Mouse (Mus musculus) intestine, embryonic 16.5 days (tissue): Measurements from ENCODE around the gene Atg14. TPM values are rescaled to one million over a fixed set of nuclear protein-coding genes. Genes with fewer than 3 reads are reported as not detected.
"Not testable (repeated sequence)": the region's sequence is repeated elsewhere in the genome, so short reads cannot be mapped to it uniquely, and the experiment has no call there.

Experiments
- ATAC-seq: fragments of 200-750 bp; cut with Nextera tagmentation; 2 replicates; pipeline ENCODE4 v1.8.0; 2017; ENCODE audit warnings: moderate TSS enrichment, moderate library complexity
- H3K27ac ChIP-seq: fragments of 300-500 bp; sonication (generic); 2 replicates; pipeline ENCODE4 v1.5.1; 2014; ENCODE audit warnings: mild to moderate bottlenecking, low read length
- H3K27me3 ChIP-seq: fragments of 300-500 bp; sonication (generic); replicated peaks from 2 replicates; pipeline ENCODE4 v1.6.1; 2014; ENCODE audit warnings: low read length, control low read depth, mixed read lengths; ENCODE audit not compliant: control insufficient read depth, insufficient read depth
- H3K36me3 ChIP-seq: fragments of 300-500 bp; sonication (generic); 2 replicates; pipeline ENCODE4 v1.6.1; 2014; ENCODE audit warnings: low read length, control low read depth; ENCODE audit not compliant: control insufficient read depth, insufficient read depth
- H3K4me1 ChIP-seq: fragments of 300-500 bp; sonication (generic); 2 replicates; pipeline ENCODE4 v1.6.1; 2014; ENCODE audit warnings: low read length, control low read depth, mixed read lengths; ENCODE audit not compliant: control insufficient read depth, insufficient read depth
- H3K4me2 ChIP-seq: fragments of 300-500 bp; sonication (generic); 2 replicates; pipeline ENCODE4 v1.6.1; 2014; ENCODE audit warnings: low read depth, low read length, control low read depth
- H3K4me3 ChIP-seq: fragments of 300-500 bp; sonication (generic); 2 replicates; pipeline ENCODE4 v1.5.1; 2014; ENCODE audit warnings: mild to moderate bottlenecking, low read length
- H3K9ac ChIP-seq: fragments of 300-500 bp; sonication (generic); 2 replicates; pipeline ENCODE4 v1.6.1; 2014; ENCODE audit warnings: low read depth, low read length
- H3K9me3 ChIP-seq: fragments of 300-500 bp; sonication (generic); 2 replicates; pipeline ENCODE4 v1.6.1; 2016; ENCODE audit warnings: low read length, control low read depth; ENCODE audit not compliant: control insufficient read depth
- WGBS: fragments of 180-500 bp; shearing (Covaris S2); extraction: QIAGEN DNeasy Blood & Tissue Kit; methylation state at CpG from one replicate; pipeline ENCODE4 v1.1.7; 2014; 5-methylcytosine and 5-hydroxymethylcytosine counted together
- polyA plus RNA-seq: library from polyadenylated mRNA; unstranded; fragments of >200 nt; fragmentation: Nextera tagmentation; extraction: Ambion mirVana; gene quantifications from 2 replicates; pipeline ENCODE4 v1.2.1, GENCODE M21; 2015

Atg14 gene
- polyA plus RNA-seq, 1 experiment from 2014 or later = 11.4 TPM

GRCm38 (mm10) chr14:47533365-47534175 lies 36.9 kb downstream of the Atg14 start:
- 33% methylated on average over 11 of the region's 11 CpGs for WGBS
- H3K9ac ChIP-seq = no peak overlapping the region

GRCm38 (mm10) chr14:47532496-47532895 lies 38.0 kb downstream of the Atg14 start:
- H3K4me1 ChIP-seq = peaks cover 22% of the 10 kb centered on the region
- no peak overlapping the region for H3K4me2 ChIP-seq
- H3K4me3 ChIP-seq = no peak overlapping the region
- no peaks in the 10 kb centered on the region for H3K27me3 ChIP-seq
- no peaks in the 10 kb centered on the region for H3K36me3 ChIP-seq
- no peaks in the 10 kb centered on the region for H3K9me3 ChIP-seq
- no peak overlapping the region for H3K9ac ChIP-seq
- WGBS = 81% methylated on average over 1 of the region's 1 CpGs
- no peak for ATAC-seq
- H3K27ac ChIP-seq = no peak overlapping the region

More at GRCm38 (mm10) chr14:47533365-47534175, 36.9 kb downstream of the Atg14 start:
- Histone ChIP-seq H3K9me3 (no peaks in the 10 kb centered on the region), H3K4me1 (peaks cover 22% of the 10 kb centered on the region), H3K27ac (peak overlapping the region; percentile 62), H3K36me3 (no peaks in the 10 kb centered on the region), H3K4me2 (peak overlapping the region; percentile 1; the same call in 1 of the 2 replicates), H3K4me3 (no peak overlapping the region), H3K27me3 (no peaks in the 10 kb centered on the region)
- peak; percentile 90 for ATAC-seq

GRCm38 (mm10) chr14:47529592-47529991 lies 40.9 kb downstream of the Atg14 start:
- H3K4me1 ChIP-seq = peaks cover 14% of the 10 kb centered on the region
- H3K4me2 ChIP-seq, H3K9me3 ChIP-seq, H3K9ac ChIP-seq, H3K27ac ChIP-seq, H3K4me3 ChIP-seq, ATAC-seq, H3K36me3 ChIP-seq, H3K27me3 ChIP-seq: not testable (repeated sequence)
- 92% methylated on average over 10 of the region's 12 CpGs for WGBS

GRCm38 (mm10) chr14:47529019-47529418 lies 41.4 kb downstream of the Atg14 start:
- no peaks in the 10 kb centered on the region for H3K27me3 ChIP-seq
- no peak overlapping the region for H3K27ac ChIP-seq
- H3K4me1 ChIP-seq = peaks cover 8% of the 10 kb centered on the region
- H3K36me3 ChIP-seq = no peaks in the 10 kb centered on the region
- H3K9me3 ChIP-seq = no peaks in the 10 kb centered on the region
- no peak overlapping the region for H3K9ac ChIP-seq
- ATAC-seq = no peak
- no peak overlapping the region for H3K4me2 ChIP-seq
- H3K4me3 ChIP-seq = no peak overlapping the region
- 34% methylated on average over 8 of the region's 8 CpGs for WGBS

GRCm38 (mm10) chr14:47528293-47528692 lies 42.2 kb downstream of the Atg14 start:
- no peak overlapping the region for H3K9ac ChIP-seq
- H3K4me1 ChIP-seq = 0 out of 2 replicates have a peak, but pooled peaks cover 1% of the 10 kb centered on the region
- H3K36me3 ChIP-seq = no peaks in the 10 kb centered on the region
- ATAC-seq = no peak
- 79% methylated on average over 3 of the region's 3 CpGs for WGBS
- no peak overlapping the region for H3K4me2 ChIP-seq
- no peaks in the 10 kb centered on the region for H3K9me3 ChIP-seq
- H3K27me3 ChIP-seq = no peaks in the 10 kb centered on the region
- H3K27ac ChIP-seq = no peak overlapping the region
- no peak overlapping the region for H3K4me3 ChIP-seq

- no peaks in the 10 kb centered on the region for H3K36me3 ChIP-seq
- H3K9ac ChIP-seq = no peak overlapping the region
- H3K4me2 ChIP-seq = no peak overlapping the region
- H3K4me3 ChIP-seq = no peak overlapping the region
- no peaks in the 10 kb centered on the region for H3K27me3 ChIP-seq
- H3K4me1 ChIP-seq = no peaks in the 10 kb centered on the region
- H3K27ac ChIP-seq = no peak overlapping the region
- ATAC-seq = peak; percentile 72
- no peaks in the 10 kb centered on the region for H3K9me3 ChIP-seq
- 75% methylated on average over 2 of the region's 2 CpGs for WGBS
Measured at GRCm38 (mm10) chr14:47527833-47528232, 42.6 kb downstream of the Atg14 start.

GRCm38 (mm10) chr14:47525861-47526260 lies 44.6 kb downstream of the Atg14 start:
- Histone ChIP-seq H3K36me3 (no peaks in the 10 kb centered on the region), H3K27me3 (no peaks in the 10 kb centered on the region)

GRCm38 (mm10) chr14:47525374-47525773 lies 45.1 kb downstream of the Atg14 start:
- H3K27ac ChIP-seq = no peak overlapping the region
- no peaks in the 10 kb centered on the region for H3K9me3 ChIP-seq
- H3K4me3 ChIP-seq = no peak overlapping the region
- no peaks in the 10 kb centered on the region for H3K27me3 ChIP-seq
- ATAC-seq = no peak
- 71% methylated on average over 8 of the region's 8 CpGs for WGBS
- H3K36me3 ChIP-seq = no peaks in the 10 kb centered on the region
- H3K4me1 ChIP-seq = peaks cover 3% of the 10 kb centered on the region; the same call in 1 of the 2 replicates
- H3K4me2 ChIP-seq = no peak overlapping the region
- H3K9ac ChIP-seq = no peak overlapping the region

More at GRCm38 (mm10) chr14:47525861-47526260, 44.6 kb downstream of the Atg14 start:
- Histone ChIP-seq H3K9me3 (no peaks in the 10 kb centered on the region), H3K4me2 (no peak overlapping the region), H3K9ac (no peak overlapping the region), H3K27ac (no peak overlapping the region), H3K4me3 (no peak overlapping the region), H3K4me1 (peaks cover 3% of the 10 kb centered on the region; the same call in 1 of the 2 replicates)
- WGBS = 92% methylated on average over 5 of the region's 5 CpGs
- ATAC-seq = no peak

- Histone ChIP-seq H3K9ac (no peak overlapping the region), H3K36me3 (no peaks in the 10 kb centered on the region), H3K4me1 (peaks cover 3% of the 10 kb centered on the region; the same call in 1 of the 2 replicates), H3K27me3 (no peaks in the 10 kb centered on the region), H3K27ac (no peak overlapping the region), H3K4me2 (no peak overlapping the region), H3K4me3 (no peak overlapping the region), H3K9me3 (no peaks in the 10 kb centered on the region)
- 50% methylated on average over 7 of the region's 7 CpGs for WGBS
- ATAC-seq = peak; percentile 81
Measured at GRCm38 (mm10) chr14:47522301-47522700, 48.1 kb downstream of the Atg14 start.
